Mouse (Mus musculus) forelimb bud, embryonic 11.5 days (tissue): ENCODE data around the gene Spats2.
"Not testable (repeated sequence)": the region's sequence is repeated elsewhere in the genome, so short reads cannot be mapped to it uniquely, and the experiment has no call there.

ENCODE experiments used
- DNase-seq: peaks from one replicate; pipeline ENCODE4 v3.0.0-alpha.2; 2012; ENCODE audit warnings: low read depth, low spot score

Spats2 gene

DNA sequence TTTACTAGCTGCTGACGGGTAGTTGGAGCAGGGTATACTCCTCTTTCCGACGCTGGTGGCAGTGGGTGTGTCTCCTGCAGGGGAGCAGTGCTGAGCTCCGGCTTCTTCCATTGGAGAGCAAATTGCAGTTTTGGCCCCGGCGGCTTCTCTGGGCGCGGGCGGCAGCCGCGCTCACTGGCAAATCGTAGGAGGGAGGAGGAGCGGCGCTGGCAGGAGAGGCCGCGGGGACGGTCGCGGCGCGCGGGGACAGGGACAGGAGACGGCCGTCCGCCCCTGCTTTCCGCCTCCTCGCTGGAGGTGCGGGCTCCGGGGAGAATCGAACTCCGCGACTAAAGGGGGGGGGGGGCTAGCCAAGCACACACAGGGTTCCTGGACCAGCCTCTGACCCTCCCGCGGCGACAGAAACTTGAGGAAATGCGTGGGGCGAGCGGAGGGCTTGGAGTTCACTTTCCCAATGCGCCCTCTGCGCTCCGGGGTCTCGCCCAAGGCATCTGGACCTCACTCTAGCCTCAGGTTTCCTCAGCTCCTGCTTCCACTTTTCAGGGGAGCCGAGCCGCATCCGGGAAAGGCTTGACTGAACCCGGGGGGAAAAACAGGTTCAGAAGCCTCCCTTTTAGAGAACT lies 98.0 kb downstream of the Spats2 start:
- no peak for DNase-seq

DNA sequence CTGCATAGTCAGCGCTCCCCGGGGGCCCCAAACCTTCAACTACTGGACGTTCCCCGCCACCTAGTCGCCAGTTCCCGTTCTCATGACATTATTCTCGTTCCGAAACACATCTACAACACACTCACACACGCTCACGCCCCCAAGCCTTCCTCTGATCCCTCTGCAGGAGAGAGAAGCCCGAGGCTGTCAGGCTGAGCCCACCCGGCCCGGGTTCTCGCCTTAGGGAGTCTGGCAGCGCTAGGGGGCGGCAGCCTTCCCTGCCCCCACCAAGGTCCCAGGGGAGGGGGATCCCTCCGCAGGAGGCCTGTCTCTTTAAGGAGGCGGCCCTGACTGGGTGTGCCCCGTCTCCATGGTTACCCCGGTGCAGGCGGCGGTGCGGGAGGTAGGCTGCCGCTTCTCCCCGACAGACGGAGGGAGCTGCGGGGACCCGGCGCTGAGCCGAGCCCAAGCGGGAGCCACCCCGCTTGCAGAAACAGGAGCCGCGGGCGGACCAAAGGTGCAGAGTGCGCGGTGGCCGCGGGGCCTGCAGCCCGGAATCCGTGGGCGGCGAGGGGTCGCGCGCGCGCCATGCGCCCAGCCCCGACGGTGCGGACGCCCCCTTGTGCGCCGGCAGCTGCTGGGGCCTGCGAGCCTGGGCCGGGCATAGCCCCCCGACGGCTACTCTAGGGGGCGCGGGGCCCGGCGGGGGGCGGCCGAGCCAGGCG lies 98.6 kb downstream of the Spats2 start, which contains the start of gene Kcnh3:
TSS of gene Kcnh3 (plus strand) at position 654 of the 704 bp plus-strand sequence.
- DNase-seq: no peak

DNA sequence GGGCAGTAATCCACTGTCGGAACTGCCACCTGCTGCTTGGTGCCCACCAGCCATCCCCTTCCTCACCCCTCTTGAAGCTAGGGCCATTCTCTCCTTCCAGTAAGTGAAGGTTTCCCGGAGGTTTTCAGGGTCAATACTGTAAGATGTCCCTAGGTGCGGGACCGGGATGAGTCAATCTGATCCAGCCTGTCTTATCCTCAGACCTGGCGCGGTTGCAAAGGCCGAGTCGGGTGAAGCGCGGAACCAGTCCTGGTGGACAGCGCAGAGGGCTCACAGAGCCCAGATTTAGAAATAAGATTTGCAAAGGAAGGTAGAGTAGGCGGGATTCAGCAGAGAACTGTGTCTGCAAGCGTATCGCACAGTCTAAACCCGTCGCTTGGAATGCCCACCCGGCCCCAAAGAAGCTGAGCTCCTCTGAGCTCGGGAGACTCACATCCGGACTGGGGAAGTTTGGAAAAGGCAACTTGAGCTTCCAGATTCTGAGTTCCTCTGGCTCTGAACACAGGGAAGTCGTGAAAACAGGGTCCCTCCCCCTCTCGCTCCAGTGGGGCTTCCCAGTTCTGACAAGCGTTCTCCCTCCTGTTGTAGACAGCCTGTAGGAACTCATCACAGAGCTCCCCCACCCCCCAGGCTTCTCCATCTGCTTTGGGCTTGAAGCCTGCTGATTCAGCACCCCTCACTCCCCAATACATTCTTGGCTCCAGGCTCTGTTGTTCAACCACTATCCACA lies 99.5 kb downstream of the Spats2 start:
- no peak for DNase-seq

DNA sequence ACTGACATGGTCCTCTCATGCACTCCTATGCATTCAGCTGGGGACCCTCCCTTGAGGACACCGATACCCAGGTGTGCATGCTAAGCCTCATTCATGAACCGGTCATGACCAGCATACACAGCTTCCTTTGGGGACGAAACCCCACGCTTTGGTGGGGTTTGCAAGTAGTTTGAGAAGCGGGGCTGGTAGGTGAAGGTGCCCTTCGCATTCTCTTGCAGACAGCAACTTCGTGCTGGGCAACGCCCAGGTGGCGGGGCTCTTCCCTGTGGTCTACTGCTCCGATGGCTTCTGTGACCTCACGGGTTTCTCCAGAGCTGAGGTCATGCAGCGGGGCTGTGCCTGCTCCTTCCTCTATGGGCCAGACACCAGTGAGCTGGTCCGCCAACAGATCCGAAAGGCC lies 100.4 kb downstream of the Spats2 start:
- DNase-seq: no peak

DNA sequence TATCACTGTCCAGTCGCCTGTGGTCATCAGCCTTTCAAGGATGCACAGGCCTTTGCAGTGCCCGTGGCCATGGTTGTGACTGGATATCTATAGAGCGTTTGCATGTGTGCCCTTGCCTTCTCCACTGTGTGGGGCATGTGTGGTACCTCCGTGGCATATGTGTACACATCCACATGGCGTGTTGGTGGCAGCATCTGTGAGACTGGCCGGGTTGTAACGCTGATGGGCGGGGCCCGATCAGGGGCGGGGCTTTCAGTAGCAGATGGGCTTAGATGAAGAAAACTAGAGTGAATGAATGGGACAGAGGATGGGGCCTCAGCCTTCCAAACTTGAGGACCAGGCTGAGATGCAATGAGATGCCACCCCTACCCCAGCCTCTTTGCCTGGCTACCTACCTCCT lies 106.3 kb downstream of the Spats2 start:
- DNase-seq: no peak

DNA sequence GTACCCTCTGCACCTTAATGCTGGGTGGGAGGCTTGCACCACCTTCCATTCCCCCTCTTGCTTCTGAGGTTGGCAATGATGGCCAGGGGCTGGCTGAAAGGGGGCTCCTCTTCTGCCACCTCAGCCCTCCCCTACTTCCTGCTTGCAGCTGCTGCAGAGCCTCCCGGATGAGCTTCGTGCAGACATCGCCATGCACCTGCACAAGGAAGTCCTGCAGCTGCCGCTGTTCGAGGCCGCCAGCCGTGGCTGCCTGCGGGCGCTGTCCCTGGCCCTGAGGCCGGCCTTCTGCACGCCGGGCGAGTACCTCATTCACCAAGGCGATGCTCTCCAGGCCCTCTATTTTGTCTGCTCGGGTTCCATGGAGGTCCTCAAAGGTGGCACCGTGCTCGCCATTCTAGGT lies 108.0 kb downstream of the Spats2 start:
- no peak for DNase-seq

DNA sequence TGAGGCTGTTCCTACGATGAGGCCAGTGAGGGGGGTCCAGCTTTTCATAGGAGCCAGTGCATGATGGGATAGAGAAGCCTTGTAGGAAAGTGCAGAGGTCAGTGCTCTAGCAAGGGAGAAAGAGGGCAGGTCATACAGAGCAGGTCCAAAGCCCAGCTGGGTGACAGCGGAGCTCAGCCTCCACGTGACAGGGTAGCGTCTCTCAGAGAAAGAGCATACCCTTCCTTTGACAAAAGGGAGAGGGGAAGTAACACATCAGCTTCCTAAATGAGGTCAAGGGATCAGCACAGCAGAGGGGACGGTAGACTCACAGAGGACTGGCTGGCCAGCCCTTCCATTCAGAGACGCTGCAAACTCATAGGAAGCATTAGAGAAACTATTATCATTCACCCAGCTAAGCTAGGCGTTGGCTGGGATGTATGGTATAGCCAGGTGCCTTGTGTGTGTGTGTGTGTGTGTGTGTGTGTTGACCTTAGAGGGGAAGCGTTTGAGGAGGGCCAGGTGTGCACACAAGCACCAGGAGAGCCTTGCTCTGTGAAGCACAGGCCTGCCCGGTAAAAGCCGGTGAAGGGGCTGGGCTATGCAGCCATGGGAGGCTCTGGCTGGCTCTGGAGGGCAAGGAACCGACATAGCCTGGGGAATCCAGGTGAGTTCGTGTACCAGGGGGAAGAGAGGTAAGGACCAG lies 108.8 kb downstream of the Spats2 start:
- no peak for DNase-seq

DNA sequence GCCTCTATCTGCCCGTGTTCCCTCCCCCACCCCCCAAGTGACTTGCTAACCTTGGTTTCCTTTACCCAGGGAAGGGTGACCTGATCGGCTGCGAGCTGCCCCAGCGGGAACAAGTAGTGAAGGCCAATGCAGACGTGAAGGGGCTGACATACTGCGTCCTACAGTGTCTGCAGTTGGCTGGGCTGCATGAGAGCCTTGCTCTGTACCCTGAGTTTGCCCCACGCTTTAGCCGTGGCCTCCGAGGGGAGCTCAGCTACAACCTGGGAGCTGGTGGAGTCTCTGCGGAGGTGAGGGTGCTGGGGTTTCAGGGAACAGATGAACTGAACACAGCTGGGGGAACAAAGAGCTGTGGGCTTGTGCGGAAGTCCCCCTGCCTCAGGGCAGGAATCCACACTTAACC lies 112.3 kb downstream of the Spats2 start:
- no peak for DNase-seq

DNA sequence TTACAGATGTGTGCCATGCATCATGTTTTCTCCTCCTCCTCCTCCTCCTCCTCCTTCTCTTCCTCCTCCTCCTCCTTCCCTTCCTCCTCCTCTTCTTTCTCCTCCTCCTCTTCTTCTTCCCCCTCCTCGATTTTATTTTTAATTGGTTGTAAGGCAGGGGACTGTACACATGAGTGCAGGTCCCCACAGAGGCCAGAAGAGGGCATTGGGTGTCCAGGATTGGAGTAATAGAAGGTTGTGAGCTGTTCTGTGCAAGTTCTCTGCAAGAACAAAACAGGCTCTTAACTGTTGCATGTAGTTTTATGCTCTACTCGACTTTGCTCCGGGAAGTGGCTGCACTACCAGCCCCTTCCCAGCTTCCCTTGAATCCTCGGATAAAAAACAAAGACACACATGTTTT lies 114.4 kb downstream of the Spats2 start:
- DNase-seq: no peak

DNA sequence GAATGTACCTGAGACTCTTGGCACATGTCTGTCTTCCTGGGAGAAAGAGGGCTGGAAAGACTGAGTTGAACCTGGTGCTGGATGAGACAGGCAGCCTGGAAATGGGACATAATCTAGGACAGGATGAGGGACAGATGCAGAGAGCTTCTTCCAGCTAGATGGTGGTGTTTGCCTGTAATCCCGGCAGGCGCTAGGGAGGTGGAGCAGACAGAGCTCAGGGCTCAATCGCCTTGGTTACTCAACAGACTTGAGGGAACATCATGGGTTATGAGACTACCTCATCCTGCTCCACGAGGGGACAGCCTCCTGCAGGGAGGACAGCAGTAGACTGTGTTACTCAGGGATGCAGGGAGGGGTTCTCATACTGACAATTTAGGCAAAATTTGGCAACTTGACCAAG lies 115.5 kb downstream of the Spats2 start:
- no peak for DNase-seq

DNA sequence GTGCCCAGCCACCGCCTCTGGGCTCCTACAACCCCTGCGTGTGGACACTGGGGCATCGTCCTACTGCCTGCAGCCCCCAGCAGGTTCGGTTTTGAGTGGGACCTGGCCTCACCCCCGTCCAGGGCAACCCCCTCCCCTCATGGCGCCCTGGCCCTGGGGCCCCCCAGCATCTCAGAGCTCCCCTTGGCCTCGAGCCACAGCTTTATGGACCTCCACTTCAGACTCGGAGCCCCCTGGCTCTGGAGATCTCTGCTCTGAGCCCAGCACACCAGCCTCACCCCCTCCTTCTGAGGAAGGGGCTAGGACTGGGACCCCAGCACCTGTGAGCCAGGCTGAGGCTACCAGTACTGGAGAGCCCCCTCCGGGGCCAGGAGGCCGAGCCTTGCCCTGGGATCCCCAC lies 116.3 kb downstream of the Spats2 start:
- no peak for DNase-seq

DNA sequence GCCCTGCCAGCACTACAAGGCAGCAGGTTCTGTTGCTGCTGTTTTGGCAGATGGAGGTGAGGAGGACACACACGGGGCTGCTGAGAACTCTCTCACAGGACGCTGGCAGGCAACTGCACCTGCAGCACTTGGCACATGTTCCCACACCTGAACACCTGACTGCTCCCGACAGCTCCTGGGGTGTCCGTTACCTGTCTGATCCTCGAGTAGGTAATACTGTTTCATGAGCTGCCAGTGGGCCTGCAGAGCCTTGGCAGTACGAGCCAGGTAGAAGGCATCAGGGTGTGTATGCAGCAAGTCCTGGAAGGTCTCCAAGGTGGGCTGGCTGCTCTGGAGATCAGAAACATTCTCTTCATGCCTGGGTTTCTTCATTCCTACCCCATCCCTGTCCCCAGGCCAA lies 121.0 kb downstream of the Spats2 start:
- not testable (repeated sequence) for DNase-seq

DNA sequence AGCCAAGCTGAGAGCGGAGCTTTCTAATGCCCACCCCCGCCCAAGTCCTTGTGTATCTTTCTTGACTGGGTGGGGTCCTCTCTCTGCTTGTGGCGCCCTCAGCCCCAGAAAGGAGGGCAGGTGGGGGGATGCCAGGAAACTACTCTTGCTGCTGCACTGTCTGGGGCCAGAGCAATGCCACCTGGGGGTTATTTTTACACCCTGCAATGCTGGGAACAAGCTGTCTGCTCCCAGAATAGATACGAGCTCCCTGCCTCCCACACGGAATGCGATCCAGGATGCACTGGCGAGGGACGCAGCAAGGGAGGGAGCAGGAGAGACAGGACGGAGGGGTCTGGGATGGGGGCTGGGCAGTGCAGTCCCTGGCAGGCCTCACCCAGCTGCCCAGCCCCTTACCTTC lies 123.3 kb downstream of the Spats2 start:
- DNase-seq: no peak

DNA sequence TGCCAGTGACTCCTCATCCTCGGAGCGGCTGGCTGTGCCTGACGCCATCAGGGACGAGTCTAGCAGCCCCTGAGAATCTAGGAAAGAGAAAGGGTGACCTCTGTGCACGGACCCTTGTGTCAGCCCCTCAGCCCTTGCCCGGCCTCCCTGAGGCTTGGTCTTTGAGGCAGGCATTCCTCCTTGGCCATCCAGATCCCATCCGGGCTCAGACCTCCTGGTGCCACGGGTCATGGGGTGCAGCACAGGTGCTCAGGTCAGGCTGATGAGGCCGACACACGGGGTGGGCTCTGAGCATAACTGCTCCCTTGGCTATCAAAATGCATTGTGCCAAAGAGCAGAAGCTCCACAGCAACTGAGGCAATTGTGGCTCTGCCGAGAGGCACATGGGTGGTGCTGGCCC lies 124.2 kb downstream of the Spats2 start:
- DNase-seq: no peak

DNA sequence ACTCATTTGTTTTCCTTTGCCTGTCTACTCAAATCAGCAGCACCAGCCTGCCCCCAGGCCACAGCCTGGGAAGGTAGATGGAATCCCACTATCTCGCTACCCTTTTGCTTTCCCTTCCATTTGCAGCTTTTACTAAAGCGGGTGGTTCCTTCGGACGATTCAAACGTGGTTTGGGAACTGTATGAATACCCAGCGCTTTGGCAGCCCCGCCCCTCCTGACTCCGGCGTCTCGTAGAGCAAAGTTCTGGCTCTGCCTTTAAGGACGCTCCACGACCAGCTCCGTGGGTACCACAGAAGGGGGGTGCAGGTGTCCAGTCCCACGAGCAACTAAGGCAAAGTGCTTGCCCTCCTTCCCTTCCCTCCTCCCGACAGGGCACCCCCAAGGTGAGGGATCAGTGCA lies 125.4 kb downstream of the Spats2 start:
- not testable (repeated sequence) for DNase-seq

DNA sequence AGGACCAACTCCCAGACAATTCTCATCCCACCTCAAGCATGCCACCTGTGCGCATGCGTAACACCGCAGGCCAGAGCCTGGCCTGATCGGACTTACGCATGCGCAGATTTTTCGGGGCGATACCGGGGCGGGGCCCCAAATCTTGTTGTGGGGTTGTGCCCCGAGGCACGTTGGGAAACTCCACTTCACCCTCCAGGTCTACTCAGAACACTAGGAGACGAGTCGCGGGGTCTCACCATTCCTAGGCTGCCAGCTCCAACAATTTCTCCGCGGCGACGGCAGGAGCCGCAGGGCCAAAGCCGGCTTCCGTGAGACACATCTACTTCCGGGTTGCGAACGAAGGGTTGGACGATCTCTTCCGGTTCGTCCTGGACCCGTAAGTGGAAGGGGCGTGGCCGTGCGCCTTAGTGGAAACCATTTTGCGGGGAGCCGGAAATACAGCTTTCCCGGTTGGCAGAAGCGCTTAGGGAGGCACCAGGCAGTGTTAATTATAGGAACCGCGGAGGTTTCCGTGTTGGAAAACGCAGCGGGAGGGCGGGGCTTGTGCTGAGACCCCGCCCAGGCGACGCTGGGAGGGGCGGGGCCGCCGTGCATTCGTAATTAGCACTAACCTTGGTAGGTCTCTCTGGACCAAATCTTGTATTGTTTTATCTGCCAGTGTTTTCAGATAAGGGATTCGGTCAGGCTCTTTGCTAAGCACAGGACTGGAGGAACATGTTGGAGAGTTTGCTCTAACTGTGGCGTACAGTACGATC lies 126.1 kb downstream of the Spats2 start, which contains the start of gene Mcrs1:
TSS of gene Mcrs1 (minus strand) at position 336 of the 755 bp plus-strand sequence.
- DNase-seq: peak; percentile 100

DNA sequence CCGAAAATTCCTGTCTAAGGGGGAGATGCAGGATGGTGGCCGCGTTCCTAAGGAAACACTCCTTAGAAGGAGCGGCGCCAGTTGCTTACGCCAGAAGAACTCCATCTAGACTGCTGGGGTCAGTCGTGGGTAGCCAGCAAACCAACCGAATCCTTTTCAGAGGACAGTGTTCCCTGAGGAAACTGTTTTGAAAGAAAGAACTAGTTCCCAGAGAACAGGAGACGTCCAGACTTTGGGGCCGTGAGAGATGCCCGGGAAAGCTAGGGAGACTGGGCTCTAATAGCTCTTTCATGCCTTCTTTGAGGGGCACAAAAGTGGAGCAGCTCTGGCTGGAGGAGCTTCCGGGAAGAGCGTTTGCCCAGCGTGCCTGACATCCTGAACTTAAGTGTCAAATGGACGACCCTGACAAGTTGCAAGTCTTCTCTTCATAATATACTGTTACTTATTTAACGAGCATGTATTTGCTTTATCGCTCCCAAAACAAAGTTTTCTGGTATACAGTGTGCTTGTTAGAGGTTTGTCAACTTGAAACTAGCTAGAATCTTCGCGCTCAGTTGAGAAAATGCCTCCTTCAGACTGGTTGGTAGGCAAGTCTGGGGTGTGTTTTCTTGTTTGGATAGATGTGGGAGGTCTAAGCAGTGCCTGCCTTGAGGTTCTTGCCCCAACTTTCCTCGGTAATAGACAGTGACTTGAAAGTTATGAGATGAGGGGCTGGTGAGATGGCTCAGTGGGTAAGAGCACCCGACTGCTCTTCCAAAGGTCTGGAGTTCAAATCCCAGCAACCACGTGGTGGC lies 126.9 kb downstream of the Spats2 start:
- DNase-seq: peak; percentile 11

DNA sequence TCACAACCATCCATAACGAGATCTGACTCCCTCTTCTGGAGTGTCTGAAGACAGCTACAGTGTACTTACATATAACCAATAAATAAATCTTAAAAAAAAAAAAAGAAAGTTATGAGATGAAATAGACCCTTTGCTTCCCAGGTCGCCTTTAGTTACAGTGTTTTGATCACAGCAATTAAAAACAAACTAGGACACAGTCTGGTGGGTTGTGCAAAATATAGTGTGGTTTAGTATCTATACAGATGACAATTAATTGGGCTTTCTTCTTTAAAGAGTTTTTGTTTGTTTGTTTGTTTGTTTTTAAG lies 127.4 kb downstream of the Spats2 start:
- not testable (repeated sequence) for DNase-seq

DNA sequence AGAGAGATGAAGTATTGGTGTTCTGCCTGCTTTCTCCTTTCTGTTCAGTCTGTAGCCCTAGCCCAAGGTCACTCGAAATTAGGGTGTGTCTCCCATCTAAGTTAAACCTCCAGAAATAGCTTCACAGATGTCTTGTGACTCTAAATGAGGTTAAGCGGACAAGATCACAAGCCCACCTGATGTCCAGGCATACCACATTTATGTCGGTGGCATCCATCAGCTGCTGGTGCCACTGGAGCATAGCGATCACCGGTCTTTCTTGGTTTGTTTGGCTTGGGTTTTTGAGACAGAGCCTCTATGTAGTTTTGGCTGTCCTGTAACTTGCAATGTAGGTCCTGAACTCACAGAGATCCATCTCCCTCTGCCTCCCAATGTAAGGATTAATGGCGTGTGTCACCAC lies 128.1 kb downstream of the Spats2 start:
- DNase-seq: no peak

DNA sequence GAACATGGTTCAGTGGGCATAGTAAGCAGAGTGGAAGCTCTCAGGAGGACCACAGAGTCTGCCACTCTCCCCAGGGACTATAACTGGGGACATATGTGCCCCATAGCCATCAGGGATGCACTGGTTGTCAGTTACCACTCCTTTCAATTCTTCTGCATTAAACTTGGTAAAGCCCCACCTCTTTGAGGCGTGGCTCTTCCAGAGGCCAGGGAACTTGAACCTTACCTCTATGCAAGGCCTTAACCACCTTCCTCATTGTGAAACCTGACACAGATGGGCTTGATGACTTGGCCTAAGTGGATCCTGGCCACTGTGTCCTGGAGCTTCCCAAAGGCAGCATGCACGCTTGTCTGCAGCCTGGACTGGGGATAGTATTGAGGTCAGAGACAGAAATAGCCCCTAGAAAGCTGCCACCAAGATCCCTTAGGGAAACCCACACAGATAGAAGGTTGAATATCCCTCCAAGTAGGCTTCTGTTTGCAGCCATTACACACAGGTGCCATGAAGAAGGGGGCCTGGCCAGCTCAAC lies 128.8 kb downstream of the Spats2 start:
- DNase-seq: no peak
